Mouse (Mus musculus) embryo, embryonic 10.5 days (tissue): ENCODE results near the gene Akt2.

Source experiments
- DNase-seq: peaks from one replicate; pipeline ENCODE4 v3.0.0-alpha.2; 2015; ENCODE audit warnings: low spot score

Gene Akt2

DNA sequence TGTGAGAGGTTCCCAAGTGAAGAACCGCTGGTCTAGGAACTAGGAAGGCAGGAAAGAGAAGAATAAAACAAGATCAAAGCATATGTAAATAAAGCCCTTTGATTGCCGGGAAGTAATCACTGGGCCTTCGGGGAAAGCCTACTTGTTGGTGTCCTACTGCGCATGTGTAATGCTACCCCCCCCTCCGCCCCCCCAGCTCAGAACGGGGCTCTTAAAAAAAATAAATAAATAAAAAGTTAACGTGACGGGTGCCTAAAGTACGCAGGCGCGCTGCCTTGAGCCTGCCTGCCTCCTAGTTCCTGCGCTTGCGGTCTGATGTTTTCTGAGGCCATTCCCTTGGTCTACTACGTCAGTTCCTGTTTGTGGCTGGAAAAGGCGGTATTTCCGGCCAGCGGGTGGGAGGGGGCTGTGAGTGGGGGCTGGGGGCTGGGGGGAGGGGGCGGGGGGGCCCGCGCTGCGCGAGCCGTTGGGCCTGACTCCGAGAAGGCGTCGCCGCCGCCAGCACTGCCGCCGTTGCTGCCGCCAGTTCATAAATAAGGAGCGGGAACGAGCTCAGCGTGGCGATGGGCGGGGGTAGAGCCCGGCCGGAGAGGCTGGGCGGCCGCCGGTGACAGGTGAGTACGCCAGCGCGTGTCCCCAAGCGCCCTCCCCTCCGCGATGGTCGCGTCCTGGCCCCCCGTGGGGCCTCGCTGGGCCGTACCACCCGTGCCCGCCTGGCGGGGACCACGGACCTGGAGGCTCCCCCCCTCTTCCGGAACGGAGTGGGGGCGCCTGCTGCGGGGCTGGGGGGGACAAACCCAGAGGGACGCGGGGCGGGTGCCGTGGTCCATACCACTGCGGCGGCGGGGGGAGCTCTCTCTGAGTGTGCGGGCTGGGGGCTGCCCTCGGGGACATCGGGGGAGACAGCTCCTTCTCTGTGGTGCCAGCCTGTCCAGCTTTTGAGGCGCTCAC, at the start of gene Akt2:
Gene Akt2, plus strand, starts transcription at position 287 of the 951 bp plus-strand sequence.
- DNase-seq = peak; percentile 97

DNA sequence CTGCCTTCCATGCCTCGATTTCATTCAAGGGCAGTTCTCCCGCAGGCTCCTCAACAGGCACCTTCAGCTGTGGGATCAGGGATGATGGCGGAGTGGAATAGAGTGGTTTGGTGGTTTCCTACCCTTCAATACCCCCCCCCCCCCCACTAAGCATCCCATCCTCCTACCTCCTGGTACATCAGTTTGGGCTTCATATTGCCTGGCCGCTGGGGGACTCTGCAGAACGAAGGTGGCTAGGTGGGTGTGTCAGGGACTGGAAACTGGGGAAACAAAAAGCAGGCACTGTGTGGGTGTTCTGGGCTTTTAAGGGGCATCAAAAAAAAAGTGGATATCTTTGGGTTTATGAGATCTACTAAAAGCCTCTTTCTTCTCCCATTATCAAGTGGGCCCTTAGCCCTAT, 49.4 kb upstream of the Akt2 start:
- DNase-seq = no peak

DNA sequence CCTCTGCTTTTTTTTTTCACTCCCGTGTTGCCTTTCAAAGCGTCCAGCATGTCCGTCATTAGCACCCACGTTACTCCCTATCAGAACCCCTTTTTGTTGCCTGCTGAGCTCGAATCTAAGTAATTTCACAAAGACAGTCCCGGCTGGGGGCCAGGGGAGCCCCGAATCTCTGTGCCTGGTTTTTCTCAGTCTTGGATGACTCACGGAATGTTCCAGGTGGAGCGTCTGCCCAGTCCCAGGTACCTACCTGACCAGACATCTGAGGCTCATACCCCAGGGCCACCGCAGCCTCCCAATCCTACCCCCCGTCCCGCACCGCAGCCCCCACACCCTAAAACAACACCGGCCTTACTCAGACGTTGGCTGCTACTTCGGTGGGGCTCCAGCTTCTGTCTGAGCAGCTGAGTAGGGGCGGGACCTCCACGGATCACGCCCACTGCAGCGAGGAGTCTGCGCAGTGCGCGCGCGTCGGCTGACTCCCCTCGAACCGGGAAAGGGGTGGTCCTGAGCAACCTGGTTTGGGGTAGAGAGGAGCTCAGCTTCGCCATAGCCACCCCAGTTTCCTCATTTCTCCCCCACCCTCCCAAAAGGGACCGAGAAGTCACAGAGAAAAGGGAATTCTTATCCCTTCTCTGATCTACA, 48.8 kb upstream of the Akt2 start:
- DNase-seq = peak; percentile 88

DNA sequence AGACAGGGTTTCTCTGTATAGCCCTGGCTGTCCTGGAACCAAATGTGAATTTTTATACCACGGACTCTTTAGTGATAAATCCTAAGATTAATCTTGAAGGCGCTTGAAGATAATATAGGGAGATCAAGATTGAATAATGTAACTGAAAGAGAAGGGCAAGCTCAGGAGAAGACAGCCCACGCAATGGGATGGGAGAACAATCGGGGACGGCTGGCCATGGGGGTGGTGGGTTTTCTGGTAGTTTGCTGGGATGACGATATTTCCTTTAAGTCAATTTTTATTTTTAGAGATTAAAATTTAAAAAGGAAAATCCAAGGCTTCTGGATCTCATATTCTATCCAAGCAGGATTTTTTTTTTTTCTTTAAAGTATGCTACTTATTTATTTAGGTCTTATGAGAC, 48.3 kb upstream of the Akt2 start:
- DNase-seq = no peak

DNA sequence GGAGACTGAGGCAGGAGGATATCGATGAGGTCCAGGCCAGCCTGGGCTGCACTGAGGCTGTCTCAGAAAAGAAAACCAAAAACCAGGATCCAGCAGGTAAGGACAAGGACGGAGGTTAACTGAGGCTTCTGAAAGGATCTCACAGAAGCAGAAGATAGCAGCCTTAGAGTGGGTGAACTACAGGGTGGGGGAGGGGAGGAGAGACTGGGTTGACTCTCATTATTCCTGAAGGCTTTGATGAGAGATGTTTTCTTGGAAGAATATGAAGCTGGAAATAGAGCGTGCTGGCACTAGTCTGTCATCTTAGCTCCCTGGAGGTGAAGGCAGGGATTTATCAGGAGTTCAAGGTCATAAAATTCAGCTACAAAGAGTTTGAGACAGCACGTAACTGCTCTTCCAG, 47.5 kb upstream of the Akt2 start:
- no peak for DNase-seq

DNA sequence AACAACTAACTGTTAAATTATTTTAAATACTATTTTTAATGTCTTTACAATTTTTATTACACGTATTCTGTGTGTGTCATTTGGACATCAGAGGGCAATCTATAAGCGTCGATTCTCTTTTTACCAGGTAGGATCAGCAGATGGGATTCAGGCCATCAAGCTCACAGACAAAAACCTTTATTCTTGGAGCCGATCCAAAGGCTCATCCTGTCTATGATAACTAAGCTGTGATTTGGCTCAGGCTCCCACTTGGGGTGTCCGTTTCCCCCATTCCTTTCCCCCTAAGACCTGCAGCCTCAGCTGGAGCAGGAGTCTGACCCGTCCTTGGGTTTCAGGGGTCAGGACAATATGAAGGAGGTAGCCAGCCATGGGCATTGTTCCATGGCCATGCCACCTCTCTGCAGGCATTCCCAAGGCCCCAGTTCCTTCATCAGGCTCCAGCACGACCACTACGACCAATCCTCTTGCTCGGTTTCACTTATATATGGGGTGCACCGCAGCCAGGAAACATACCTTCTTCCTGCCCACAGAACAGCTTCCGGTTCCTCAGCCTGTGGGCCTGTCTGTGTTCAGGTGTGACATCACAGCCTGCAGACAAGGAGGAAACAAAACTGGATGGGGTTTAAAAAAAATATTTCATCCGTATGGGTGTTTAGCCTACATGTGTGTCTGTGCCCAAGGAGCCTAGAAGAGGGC, 46.5 kb upstream of the Akt2 start:
- DNase-seq = no peak

DNA sequence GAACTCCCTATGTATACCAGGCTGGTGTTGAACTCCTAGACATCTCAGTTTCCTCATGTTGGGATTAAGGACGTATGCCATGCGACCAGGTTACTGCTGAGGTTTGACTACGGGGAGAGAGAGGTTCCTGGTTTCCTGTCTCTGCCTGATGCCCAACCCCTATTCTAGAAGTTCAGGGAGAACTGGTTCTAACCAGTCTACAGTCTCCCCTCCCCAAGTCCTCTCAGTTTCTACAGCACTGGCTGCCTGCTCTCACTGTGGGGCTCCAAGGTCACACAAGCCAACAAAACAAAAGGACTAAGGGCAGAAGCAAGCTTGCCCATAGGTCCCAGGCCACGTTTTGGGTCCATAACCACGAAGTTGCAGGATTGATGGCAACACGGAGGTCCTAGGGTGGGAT, 41.8 kb upstream of the Akt2 start:
- DNase-seq = no peak

DNA sequence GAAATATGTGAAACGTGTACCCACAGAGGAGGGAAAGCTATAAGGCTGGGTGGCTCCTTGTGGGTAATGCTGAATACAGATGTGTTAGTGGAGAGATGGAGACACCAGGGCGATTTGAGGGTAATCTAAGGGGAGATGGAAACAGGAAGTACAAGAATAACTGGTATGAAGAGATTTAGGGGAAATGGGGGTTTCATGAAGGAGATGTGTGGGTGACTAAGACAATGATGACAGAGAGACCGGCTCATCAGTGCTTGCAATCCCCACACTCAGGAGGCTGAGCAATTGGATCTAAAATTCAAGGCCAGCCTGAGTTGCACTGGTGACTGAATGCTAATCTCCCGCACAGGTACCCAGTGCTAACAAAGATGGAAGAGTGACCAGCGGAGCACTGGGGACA, 39.3 kb upstream of the Akt2 start:
- no peak for DNase-seq

DNA sequence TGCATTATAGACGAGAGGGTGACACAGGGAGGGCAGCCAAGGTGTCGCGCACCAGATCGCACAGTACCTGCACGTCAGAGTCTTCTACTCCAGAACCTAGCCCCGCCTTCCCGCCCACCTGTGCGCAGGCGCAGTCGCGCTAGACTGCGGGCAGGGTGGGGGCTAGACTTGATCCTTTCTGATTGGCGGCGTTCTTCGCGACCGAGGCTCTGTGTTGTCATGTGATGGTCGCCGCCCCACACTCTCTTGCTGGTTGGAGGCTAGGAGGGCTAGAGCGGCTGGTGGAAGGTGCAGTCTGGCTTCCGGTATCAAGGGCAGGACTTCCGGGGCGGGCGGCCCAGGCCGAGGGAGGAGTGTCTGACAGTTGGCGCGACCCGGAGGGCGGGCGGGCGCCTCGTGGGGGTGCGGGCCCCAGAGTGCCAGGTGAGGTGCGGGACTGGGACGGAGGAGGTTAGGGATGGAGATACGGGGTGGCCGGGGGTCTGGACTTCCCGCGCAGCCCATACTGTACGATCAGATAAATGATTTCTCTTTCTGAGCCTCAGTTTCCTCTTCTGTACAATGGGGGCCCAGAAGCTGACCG, 38.3 kb upstream of the Akt2 start, which contains the start of the genes Pld3 and 2310022A10Rik:
Gene Pld3, minus strand, starts transcription at position 288 of the 583 bp plus-strand sequence.
Gene 2310022A10Rik, plus strand, starts transcription at position 303 of the 583 bp plus-strand sequence.
- DNase-seq = peak; percentile 96

DNA sequence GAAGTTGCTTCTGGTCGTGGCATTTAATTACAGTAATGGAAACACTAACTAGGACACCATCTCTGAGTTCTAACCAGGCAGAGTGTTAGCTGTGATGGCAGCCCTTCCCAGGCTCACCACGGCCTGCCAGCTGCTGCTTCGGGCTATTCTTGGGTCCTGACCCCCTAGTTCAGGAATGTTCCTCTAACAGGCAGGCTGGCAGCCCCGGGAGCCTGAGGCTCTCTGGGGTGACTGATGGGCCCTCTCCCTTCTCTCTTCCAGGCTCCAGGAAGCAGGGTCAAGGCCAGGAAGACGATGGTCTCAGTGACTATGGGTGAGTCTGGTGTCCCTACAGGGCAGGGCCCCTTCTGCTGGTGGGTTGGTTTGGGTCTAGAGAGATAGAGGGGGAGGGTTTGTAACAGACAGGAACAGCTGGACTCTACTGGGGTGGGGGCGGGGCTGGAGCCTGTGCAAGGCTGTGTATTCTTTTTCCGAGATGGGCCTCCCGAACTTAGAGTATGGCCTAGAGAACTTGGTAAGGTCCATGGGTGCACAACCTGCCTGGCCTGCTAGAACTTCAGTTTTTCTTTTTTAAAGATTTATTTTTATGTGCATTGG, 31.0 kb upstream of the Akt2 start:
- peak; percentile 3 for DNase-seq

DNA sequence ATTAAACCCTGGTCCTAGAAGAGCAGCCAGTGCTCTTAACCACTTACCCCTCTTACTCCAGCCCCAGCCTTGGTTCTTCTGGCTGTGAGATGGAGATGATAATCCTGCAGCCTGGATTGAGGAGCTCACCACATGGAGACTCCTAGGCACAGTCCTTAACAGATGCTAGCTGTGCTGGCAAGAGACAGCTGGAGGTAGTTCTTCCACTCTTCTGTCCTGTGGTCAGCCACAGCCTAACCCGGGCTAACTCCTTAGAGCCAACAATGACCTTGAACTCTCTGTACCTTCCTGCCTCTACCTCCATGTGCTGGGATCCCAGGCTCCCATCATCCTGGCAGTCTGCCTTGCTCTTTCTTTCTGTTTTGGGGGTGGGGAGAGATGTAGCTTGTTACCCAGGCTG, 30.4 kb upstream of the Akt2 start:
- no peak for DNase-seq

DNA sequence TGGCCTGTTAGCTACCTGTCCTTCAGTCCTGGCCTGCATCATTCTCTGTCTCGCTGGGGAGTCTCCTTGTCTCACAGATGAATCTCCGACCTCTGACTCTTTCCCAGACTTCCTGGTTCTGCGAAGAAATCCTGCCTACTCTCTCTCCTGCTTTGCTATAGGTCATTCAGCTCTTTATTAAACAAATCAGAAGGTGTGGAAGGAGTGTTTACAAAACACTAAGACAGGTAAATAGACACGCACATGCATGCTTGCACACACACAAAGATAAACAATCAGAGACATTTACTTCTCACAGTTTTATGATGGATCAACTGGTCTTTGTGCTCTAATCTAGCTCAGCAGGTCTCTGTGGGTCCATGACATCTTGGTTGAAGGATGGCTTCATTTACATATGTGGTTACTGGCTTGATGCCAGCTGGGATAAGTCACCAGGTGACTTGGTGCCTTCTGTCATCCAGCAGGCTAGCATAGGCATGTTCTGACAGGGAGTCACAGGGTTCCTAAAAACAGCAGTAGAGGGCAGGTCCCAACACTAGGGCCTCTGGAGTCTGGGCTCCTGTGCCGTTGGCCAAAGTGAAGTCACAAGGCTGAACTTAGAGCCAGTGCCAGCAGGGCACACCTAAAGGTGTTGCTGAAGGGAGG, 21.6 kb upstream of the Akt2 start:
- DNase-seq = no peak

DNA sequence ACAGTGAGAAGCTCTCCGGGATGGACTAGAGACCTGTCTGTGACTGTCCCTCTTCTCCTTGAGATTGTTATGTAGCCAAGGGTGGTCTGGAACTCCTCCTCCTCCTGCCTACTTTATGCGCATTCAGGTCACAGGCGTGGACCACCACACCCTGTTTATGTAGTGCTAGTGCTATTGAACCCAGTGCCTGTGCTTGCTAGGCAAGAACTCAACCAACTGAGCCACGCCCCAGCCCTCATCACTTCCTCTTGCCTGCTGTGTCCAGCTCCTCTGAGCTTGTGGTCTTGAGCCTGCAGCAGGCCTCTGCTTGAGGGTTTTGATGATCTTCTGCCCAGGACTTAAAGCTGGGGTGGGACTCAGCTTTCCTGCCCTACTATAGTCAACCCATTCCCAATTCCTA, 19.2 kb upstream of the Akt2 start:
- no peak for DNase-seq

DNA sequence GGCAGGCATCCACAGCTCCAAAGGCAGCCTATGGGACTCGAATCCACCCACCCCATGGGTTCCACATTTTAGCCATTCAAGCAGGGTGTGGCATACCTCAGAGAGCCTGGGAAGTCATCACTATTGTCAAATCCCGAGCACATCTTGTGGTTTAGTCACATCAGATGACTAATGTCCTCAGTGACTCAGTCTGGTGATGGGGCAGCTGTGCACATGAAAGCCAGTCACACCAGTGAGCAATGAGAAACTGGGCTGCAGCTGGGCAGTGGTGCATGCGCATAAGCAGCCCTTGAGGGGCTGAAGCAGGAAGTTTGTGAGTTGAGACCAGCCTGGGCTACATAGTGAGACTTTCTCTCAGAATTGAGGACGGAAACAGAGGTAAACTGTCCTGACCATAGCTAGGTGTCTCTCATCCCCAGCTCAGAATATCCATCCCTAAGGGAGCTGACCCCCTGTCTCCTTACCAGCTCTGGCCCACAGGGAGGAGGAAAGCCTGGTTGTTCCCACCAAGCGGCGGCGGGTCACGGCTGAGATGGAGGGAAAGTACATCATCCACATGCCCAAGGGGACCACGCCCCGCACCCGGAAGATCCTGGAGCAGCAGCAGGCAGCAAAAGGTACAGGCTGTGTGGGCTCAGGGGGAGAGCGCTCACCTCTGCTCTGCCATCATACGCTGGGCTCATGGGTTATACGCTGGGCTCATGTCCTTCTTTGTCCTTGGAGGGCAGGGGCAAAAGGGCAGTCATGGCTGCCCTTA, 17.1 kb upstream of the Akt2 start:
- no peak for DNase-seq

DNA sequence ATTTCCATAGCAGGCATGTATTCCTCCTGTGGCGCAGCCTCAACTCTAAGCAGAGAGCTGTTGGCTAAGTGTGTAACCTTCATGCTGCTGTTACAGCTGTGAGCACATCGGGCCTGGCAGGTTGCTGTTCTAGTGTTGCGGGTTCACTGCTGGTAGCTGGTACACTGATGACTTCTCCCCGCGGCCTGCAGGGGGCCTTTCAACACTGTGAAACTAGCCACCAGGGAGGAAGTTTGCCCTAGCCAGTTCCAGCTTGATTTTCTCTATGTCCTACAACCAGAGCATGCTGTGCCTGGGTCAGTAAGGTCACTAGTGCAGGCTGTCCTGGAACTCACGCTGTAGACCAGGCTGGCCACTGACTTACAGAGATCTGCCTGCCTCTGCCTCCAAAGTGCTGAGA, 14.4 kb upstream of the Akt2 start:
- DNase-seq = peak; percentile 32

DNA sequence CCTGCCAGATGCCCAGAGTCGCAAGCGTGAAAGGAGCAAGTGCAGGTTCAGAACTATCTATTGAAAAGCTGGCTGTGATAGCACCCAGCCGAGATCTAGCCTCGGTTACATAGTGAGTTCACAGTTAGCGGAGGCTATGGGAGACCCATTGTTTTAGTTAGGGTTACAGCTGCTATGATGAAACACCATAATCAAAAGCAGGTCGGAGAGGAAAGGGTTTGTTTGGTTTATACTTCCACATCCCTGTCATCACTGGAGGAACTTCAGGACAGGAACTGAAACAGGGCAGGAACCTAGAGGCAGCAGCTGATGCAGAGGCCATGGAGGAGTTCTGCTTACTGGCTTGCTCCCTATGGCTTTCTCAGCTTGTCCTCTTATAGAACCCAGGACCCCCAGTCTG, 13.8 kb upstream of the Akt2 start:
- no peak for DNase-seq

DNA sequence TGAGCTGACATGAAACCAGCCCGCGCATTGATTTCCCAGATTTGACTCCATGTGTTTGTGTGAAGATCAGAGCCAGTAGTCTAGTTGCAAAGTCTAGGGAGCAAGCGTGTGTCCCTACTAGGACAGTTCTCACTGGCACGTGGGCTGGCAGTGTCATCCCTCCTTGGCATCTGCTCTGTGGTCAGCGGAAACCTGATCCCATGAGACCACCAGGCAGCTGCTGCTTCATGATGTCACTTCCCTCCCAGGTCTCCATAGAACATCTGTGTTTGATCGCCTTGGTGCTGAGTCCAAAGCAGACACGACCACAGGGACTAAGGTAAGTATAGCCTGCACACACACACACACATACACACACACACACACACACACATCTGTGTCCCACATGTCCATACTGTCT, 12.9 kb upstream of the Akt2 start:
- peak; percentile 17 for DNase-seq

DNA sequence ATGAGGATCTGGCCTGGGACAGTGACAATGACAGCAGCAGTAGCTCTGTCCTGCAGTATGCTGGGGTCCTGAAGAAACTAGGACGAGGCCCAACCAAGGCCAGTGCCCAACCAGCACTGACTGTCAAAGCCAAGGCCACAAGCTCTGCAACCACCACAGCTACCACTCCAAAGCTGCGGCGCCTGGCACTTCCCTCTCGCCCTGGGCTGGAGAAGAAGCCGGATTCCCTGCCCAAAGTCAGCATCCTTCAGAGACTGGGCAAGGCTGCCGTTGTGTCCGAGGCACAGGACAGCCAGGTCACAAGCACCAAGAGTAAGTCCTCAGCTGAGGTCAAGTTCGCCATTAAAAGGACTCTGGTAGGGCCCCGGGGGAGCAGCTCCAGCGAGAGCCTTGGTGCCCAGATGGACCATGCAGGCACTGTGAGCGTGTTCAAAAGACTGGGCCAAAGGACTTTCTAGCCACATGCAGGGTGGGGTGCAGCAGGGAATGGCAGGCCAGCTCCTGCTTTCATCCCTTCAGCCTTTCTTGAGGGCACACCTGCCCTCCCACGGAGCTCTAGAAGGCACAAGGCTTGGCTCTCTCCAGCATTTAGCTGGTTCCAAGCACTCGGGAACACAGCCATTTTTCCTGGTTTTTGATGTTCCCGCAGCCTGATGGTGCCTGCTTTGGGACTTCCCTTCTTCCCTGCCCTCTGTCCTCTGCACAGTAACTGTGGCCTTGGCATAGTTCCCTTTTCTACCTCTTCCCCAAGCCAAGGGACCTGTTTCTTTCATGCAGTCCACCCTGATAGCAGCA, 10.8 kb upstream of the Akt2 start:
- DNase-seq = no peak

DNA sequence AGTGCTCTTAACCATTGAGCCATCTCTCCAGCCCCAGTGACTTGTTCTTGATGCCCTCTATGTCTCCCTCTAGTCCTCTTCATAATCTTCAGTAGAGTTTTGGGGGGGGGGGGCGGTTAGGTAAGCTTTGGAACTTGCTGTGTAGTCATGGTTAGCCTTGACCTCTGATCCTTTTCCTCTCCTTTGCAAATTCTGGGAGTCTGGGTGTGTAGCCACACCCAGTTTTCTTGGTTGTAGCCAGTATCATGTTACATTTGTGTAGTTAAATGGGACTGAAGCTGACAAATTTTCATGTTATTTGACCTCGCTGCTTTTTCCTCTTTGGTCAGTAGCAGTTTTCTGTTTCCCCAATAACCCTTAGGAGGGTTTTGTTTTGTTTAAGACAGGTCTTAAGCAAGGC, 4.5 kb upstream of the Akt2 start:
- DNase-seq = no peak

DNA sequence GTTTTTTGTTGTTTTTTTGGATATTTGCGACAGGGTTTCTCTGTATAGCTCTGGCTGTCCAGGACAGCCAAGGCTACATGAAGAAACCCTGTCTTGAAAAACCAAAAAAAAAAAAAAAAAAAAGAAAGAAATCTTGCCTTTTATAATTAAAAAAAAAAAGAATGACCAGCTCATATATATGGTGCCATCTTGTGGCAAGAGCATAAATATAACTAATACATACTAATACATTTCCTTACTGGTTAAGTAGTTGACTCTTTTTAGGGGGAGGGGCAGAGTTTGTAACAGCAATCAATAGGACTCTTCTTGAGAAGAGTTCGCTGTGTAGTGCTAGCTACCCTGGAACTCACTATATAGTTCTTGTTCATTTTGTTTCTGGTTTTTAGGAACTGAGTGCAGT, 3.6 kb upstream of the Akt2 start:
- no peak for DNase-seq
